Mouse (Mus musculus) kidney, adult 8-10 months (tissue): ENCODE data around the gene Khdc3.
"Not testable (repeated sequence)": the region's sequence is repeated elsewhere in the genome, so short reads cannot be mapped to it uniquely, and the experiment has no call there.

Experiments
- DNase-seq, 2 experiments: peaks; one replicate each; pipeline ENCODE4 v3.0.0; 2022

Gene Khdc3

GRCm38 (mm10) chr9:73101536-73101935 lies at the start of gene Khdc3:
Gene Khdc3, plus strand, starts transcription at chr9:73101836.
- DNase-seq: no peak

- peak in 1 of 2 experiments; percentile 33 for DNase-seq
These were observed 46.2 kb upstream of the Khdc3 start for GRCm38 (mm10) chr9:73055441-73055911.

DNA sequence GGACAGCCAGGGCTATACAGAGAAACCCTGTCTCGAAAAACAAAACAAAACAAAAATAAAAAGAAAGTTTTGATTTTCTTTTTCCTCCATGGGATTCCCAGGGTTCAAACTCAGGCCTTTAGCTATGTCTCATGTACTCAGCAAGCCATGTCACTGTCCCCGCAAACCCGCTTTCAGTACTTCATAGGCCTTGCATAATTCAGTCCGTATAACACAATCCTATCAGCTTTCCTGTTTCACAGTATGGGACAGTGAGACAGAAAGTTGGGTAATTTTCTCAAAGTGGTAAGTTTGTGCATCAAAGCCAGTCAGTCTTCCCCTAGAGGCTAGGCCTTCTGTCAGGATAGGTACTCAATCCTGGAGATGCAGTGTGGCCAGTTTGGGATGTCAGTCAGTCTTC lies 42.4 kb upstream of the Khdc3 start:
- DNase-seq: no peak

- no peak for DNase-seq
These were observed 37.9 kb upstream of the Khdc3 start for GRCm38 (mm10) chr9:73063621-73064290.

GRCm38 (mm10) chr9:73067086-73067485 lies 34.5 kb upstream of the Khdc3 start:
- no peak for DNase-seq

DNA sequence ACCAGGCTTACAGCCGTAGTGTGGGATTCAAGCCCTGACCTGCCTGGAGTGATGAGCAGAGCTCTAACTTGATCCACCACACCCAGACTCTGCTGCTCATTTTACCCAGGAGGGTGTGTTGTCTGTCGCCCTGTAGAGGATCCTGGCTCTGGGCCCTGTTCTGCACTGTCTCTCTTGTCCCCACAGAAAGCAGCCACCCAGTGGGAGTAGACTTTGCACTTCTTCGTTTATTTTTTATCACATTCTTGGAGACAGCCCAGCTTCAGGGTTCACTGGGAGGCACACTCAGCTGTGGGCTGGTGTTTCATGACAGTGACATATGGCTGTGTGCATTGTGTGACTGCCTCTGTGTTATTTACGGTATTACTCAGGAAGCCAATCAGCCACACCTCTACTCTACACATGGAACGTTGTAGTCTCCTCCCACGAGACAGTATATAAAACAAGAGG lies 33.4 kb upstream of the Khdc3 start:
- peak; percentile 68 to 82 for DNase-seq

DNA sequence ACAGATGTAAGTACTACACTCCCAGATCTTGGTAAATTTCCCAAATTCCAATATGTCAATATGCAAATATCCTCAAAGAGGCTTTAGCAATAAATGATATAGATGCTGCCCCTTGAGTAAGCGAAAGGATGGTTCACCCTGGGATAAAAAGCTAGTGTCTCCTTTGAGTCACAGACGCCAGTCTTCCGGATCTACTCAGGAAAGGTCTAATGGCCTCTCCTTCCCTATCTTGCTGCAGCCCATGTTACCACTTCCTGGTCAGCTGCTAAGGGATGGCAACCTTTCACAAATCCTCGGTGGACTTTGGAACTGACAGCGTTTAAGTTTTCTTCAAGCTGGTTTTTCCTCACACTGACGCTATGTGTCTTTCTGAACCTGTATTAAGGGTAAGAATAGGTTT lies 32.9 kb upstream of the Khdc3 start:
- DNase-seq: no peak

GRCm38 (mm10) chr9:73070971-73071659 lies 30.5 kb upstream of the Khdc3 start:
- no peak for DNase-seq

- no peak for DNase-seq
These were observed 29.2 kb upstream of the Khdc3 start for GRCm38 (mm10) chr9:73072426-73072825.

DNA sequence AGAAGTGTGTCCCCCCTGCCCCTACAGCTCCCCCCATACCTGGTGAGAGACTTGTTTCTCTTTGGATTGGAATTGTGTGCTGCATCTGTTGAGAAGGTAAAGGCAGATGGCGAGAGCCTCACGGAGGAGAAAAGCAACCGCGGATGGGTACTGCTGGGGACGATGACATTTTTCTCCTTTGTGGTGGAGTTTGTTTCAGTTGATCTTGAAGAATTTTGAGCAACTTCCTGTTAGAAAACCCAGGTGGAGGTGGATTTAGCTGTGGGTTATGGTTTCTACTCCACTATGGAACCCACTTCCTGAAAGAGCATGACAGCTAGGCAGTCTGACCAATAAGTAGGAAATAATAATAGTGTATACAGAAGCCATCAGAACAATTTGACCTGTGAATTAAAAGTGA lies 28.5 kb upstream of the Khdc3 start:
- no peak for DNase-seq

DNA sequence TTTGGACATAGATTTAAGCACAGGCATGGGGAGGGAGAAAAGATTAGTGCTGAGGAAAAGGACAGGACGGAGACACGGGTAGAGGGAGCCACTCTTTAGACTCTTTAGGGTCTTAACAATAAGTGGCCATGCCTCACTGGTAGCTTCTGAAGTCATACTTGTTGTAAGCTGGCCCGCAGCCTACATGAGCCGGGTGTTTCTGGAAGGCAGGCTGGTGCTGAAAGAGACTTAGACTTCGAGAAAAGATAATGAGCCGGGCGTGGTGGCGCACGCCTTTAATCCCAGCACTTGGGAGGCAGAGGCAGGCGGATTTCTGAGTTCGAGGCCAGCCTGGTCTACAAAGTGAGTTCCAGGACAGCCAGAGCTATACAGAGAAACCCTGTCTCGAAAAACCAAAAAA lies 22.3 kb upstream of the Khdc3 start:
- not testable (repeated sequence) for DNase-seq

- DNase-seq: no peak
These were observed 21.8 kb upstream of the Khdc3 start for GRCm38 (mm10) chr9:73079801-73080325.

DNA sequence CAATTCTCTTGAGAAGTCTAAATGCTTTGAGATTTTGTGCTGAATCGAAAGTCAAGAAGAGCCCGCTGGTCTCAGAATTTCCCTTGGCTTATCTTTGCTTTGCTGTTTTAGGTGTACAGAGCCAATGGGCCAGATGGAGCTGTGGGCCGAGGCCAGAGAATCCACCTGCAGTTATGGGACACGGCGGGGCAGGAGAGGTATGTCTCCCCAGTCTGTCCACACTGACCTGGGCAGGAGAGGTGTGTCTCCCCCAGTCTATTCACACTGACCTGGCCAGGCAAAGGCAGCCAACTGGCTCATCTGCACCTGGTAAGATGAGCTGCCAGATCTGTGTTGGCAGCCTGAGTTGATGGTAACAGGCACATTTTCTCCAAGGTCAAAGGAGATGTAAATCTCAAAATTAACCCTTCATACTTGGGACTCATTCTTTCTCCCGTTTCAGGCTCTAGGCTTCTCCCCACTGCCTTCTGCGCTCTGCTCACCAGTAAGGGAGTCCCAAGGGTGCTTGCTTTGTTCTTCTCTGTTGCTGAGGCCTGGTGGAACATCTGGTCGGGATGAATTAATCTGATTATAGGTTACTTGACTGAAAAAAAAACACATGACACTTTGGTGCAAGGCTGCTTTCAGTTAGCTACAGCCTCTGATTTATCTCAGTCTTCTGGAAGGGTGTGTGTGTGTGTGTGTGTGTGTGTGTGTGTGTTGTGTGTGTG lies 19.2 kb upstream of the Khdc3 start:
- DNase-seq: no peak

DNA sequence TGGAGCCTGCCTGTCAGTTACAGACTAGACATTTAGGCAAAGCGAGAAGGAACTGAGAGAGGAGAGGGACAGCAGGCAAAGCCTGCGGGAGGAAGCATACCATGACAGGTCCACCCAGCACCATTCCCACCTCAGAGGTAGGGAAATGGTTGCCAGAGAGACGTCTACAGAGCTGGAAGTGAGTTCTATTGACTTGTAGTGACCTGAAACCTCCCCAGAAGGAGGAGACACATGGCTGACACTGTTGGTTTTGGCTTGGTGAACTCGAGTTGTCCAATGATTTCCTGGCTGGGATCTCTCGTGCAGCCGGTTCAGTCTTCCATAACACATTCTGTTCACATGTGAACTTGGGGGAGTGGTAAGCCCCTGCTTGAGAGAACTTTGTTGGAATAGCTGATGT lies 17.7 kb upstream of the Khdc3 start:
- DNase-seq: no peak

DNA sequence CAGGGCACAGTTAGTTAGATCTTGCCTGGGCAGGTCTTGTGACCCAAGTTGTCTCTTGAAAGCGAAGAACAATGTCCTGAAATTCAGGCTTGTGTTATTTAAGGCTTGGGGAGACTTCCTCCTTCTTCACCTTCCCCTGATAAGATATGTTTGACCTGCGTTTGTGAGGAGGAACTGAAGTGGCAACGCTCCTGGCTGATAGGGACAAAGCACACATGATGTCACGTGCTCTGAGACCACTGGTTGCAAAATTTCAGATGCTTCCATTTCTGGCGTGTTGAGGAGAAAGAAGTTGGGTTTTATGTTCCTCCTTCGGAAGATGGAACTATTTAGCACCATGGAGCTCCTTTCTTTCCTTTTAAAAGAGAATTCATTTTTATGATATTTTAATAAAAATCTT lies 15.8 kb upstream of the Khdc3 start:
- DNase-seq: no peak

- DNase-seq: no peak
These were observed 14.5 kb upstream of the Khdc3 start for GRCm38 (mm10) chr9:73087121-73087520.

DNA sequence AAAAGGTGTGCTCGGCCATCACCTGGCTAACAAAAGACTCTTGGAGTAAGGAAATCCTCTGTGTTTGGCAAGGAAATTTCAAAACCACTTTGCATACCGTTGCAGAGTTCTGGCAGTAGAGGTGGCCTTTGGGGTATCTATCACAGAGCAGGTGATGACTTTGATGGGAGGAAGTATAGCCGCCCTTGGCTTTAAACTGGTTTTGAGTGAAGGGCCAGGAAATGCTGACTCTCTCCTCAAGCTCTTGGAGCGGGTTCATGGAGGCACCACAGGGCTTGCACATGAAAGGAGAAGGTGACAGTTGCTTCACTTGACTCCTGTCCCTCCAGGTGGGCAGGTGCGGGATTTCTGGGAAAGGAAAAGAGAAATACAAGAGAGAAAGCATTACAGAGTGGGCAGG lies 14.1 kb upstream of the Khdc3 start:
- no peak for DNase-seq

GRCm38 (mm10) chr9:73089222-73089920 lies 12.3 kb upstream of the Khdc3 start:
- DNase-seq: no peak

DNA sequence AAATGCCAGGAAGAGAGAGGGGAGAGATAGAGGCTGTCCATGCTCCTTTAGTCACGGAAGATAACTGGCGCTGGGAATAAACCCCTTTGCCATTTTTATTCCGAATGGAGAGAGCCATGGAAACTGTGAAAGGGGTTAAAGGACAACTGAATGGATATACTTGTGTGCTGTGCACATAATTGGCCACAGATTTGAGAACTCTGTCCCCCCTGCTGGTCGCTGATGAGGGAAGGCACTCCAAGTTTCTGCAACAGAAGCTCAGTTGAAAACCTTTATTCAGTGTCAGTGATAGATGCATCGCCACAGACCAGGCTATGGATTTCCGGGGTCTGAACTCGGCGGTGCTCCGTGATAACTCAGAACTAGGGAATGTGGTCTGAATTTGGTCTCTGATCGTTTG lies 11.5 kb upstream of the Khdc3 start:
- DNase-seq: no peak

- peak; percentile 44 to 49 for DNase-seq
These were observed 9.9 kb upstream of the Khdc3 start for GRCm38 (mm10) chr9:73091747-73092146.

- DNase-seq: no peak
These were observed 7.1 kb upstream of the Khdc3 start for GRCm38 (mm10) chr9:73094580-73094979.

- no peak for DNase-seq
These were observed 3.7 kb upstream of the Khdc3 start for GRCm38 (mm10) chr9:73097898-73098297.

- DNase-seq: no peak
These were observed 545 bp downstream of the Khdc3 start, which contains the start of gene Gm20509 for GRCm38 (mm10) chr9:73102181-73102580. Gene Gm20509, plus strand, starts transcription at chr9:73102470.
